Mouse (Mus musculus) gastrocnemius, adult 8-10 months (tissue): ENCODE data around the gene Exoc8. TPM values are rescaled to one million over a fixed set of nuclear protein-coding genes. Genes with fewer than 3 reads are reported as not detected.

ENCODE experiments used
- DNase-seq, 2 experiments: peaks; one replicate each; pipeline ENCODE4 v3.0.0; 2022; ENCODE audit warnings: low spot score in 2 of 2
- total RNA-seq, 4 experiments: library from RNA; stranded (reverse); gene quantifications; 2 replicates each; pipeline ENCODE4 v1.2.4; 2022

The Exoc8 gene
- total RNA-seq, 4 experiments from 2014 or later = 7.8 to 8.1 (median 7.9) TPM

DNA sequence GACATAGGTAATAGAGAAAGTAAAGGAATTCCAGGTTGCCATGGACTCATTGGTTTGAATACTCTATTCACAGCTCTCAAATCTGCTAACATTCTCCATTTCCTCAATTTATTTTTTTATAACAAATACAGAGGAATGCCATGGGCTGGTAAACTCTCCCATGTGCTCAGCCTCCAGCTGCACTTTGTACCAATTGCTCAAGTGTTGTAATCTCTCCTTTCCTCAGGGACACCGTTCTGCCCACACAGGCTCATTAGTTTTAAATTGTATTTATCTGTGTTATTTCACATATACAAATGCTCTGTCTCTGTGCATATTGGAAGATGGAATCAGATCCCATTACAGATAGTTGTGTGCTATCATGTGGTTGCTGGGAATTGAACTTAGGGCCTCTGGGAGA is 44.0 kb downstream of the Exoc8 start:
- no peak for DNase-seq

DNA sequence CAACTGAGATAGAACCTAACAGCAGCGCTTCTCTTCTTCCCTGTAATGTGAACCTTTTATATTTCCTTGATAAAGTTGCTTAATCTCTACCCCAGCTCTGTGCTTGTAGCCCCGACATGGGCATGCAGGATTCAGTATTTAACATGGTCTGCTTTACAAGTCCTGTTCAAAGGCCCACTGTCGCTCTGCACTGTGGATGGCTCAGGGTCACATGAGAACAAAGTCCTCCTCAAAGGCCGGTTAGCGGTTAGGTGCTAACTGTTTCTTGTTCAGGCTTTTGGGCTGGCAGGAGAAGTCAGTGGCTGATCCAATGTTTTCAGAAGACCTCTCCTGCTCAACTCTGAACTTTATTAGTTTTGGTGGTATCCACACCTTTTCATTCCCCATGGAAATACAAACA is 51.9 kb downstream of the Exoc8 start:
- no peak for DNase-seq

DNA sequence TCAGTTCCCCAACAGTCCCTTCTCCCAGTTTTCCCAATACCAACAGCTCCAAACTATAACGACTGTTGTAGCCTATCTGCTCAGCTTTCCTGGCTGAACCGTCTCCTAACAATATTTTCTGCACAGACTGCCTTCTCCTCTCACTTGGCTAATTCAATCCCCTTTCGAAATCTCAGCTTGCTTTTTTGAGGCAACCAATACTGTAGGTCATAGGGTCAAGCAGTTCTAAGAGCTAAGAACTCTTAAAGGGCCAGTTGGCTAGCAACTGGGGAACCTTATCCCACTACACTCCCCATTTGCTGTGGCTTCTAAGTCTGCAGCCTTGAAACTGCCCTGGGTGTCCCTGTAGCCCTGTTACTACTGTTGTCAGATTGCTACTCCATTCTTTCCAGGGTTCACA is 52.4 kb downstream of the Exoc8 start:
- no peak for DNase-seq

Other genes with a start within 250 kb of the Exoc8 start
- 10 to 100 TPM in 2 of 4 experiments, 1 to 10 TPM in 2; 8.0 to 13.0 (median 10.7) TPM for gene 2310022B05Rik, start 234.3 kb downstream of the Exoc8 start, total RNA-seq
- 10 to 100 TPM; 14.1 to 20.5 (median 18.3) TPM for gene Ttc13, start 175.7 kb downstream of the Exoc8 start, total RNA-seq
- 1 to 10 TPM; 1.5 to 4.5 (median 3.5) TPM for gene Arv1, start 175.6 kb downstream of the Exoc8 start, total RNA-seq
- under 1 TPM in 3 of 4 experiments, not detected in 1; 0.31 to 0.51 (median 0.36) TPM for gene Fam89a, start 145.9 kb downstream of the Exoc8 start, total RNA-seq
- under 1 TPM in 2 of 4 experiments, not detected in 2; 0.19 to 0.36 TPM for gene Trim67, start 104.6 kb downstream of the Exoc8 start, total RNA-seq
- 100 to 1,000 TPM; 145 to 180 (median 156) TPM for gene Gnpat, start 34.7 kb downstream of the Exoc8 start, total RNA-seq
- 10 to 100 TPM; 31.8 to 34.8 (median 33.5) TPM for gene 2810004N23Rik, start 34.6 kb downstream of the Exoc8 start, total RNA-seq
- 1 to 10 TPM; 6.1 to 7.3 (median 6.5) TPM for gene Sprtn, start 181 bp upstream of the Exoc8 start, total RNA-seq
- 100 to 1,000 TPM; 170 to 209 (median 181) TPM for gene Egln1, start 51.6 kb upstream of the Exoc8 start, total RNA-seq
- gene Tsnax, start 115.3 kb upstream of the Exoc8 start, total RNA-seq = 10 to 100 TPM; 82.7 to 94.0 (median 89.4) TPM
- 1 to 10 TPM in 3 of 4 experiments, under 1 TPM in 1; 0.73 to 1.3 (median 1.2) TPM for gene Disc1, start 156.5 kb upstream of the Exoc8 start, total RNA-seq